Mouse (Mus musculus): ENCODE results near the gene Fam169b. TPM values are rescaled to one million over a fixed set of nuclear protein-coding genes. Genes with fewer than 3 reads are reported as not detected.
A peak's percentile ranks its signal among the peaks of the same experiment; 100 is the strongest.
"Not testable (repeated sequence)": the region's sequence is repeated elsewhere in the genome, so short reads cannot be mapped to it uniquely, and the experiment has no call there.

The Fam169b gene
- polyA plus RNA-seq, 1 experiment from 2014 or later = 0.41 TPM

DNA sequence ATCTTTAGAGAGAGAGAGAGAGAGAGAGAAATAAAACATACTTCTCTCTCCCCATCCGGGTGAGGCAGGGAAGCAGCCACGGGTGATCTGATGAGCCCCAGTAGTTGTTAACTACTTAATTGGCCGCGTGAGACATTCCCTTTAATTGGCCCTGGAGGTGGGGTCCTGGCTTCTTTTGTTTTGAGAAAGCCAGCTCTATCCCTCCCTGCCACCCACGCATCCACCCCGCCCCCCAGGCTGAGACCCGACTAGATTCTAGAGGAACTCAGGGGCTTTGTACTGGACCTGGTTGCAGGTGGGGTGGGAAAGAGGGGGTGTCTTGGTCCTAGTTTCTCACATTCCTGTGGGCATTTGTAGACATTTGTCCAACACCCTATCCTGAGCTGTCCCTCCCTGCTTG lies 8.2 kb upstream of the Fam169b start:
- no peak overlapping the region for H3K27ac ChIP-seq (replicated peaks)
- H3K9ac ChIP-seq = no peak overlapping the region
- peaks cover 20% of the 10 kb centered on the region for H3K4me1 ChIP-seq
- no peaks in the 10 kb centered on the region for H3K36me3 ChIP-seq
- WGBS = 49% methylated on average over 7 of the region's 7 CpGs
- ATAC-seq (ENCODE audit: extremely low read depth, insufficient number of reproducible peaks, low FRiP score, low TSS enrichment) = no peak
- no peaks in the 10 kb centered on the region for H3K9me3 ChIP-seq
- H3K4me2 ChIP-seq = no peak overlapping the region
- peaks cover 21% of the 10 kb centered on the region for H3K27me3 ChIP-seq (replicated peaks)
- H3K4me3 ChIP-seq = no peak overlapping the region

DNA sequence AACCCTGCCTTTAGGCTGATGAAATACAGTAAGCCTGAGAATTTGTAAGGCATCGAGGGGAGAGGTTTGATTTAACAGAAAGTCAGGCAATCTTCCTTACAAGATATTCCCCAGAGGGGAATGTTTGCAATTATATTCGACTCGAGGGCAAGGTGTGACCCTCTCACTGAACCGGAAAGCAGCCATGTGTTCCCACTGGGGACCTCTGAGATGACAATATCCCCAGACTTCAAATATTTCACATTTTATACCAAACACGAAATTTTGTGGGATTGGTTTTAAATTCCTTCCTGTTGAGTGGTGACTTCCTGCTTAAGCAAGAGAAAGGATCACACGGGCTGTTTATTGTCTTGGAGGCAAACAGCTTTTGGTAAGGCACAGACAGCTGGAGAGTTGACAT lies 6.9 kb upstream of the Fam169b start:
- ATAC-seq (ENCODE audit: extremely low read depth, insufficient number of reproducible peaks, low FRiP score, low TSS enrichment) = no peak
- Histone ChIP-seq H3K4me2 (no peak overlapping the region), H3K27ac (replicated peaks) (no peak overlapping the region), H3K9ac (no peak overlapping the region), H3K36me3 (no peaks in the 10 kb centered on the region), H3K27me3 (replicated peaks) (peaks cover 21% of the 10 kb centered on the region), H3K4me3 (no peak overlapping the region), H3K4me1 (peaks cover 25% of the 10 kb centered on the region), H3K9me3 (no peaks in the 10 kb centered on the region)
- WGBS = 40% methylated on average over 6 of the region's 6 CpGs

DNA sequence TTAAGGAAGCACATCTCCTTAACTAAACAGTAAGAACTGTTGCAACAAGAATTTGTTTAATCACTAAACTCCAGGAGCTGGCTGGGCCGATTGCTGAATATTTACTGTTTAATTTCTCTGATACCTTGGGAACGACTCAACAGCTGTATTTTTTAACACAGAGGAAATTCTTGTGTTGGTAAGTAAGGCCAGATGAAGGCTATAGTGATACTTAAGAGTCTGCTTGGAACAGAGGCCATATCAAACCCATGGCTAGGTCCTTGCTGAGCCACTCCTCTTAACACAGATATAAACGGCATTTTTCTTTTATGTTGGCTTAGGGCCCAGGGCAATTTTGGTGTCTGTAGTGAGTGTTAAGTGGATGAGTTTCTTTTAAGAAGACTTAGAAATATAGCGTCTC lies 3.1 kb upstream of the Fam169b start:
- ATAC-seq (ENCODE audit: extremely low read depth, insufficient number of reproducible peaks, low FRiP score, low TSS enrichment) = no peak
- no peak overlapping the region for H3K4me2 ChIP-seq
- no peak overlapping the region for H3K4me3 ChIP-seq
- H3K27me3 ChIP-seq (replicated peaks) = peaks cover 32% of the 10 kb centered on the region
- H3K4me1 ChIP-seq = peaks cover 10% of the 10 kb centered on the region
- no peaks in the 10 kb centered on the region for H3K36me3 ChIP-seq
- H3K9me3 ChIP-seq = no peaks in the 10 kb centered on the region
- H3K27ac ChIP-seq (replicated peaks) = no peak overlapping the region
- 38% methylated on average over 4 of the region's 4 CpGs for WGBS
- H3K9ac ChIP-seq = no peak overlapping the region

DNA sequence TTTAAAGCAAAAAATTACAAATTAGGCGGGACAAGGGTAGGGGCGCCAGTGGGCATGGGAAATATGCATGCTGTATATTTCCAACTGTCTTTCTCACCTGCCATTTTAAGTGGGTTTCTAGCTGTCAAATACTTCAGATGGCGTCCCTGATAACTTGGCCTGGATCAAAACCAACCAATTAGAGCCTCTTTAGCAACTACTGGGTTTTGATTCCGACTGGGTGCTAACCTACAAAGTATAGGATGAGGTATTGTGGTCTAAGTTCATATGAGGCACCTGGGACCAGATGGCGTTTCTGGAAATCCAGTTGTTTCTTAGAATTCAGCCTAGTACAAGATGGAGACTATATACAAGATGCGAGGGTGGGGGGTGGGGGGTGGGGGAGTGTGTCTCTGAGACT lies 1.8 kb upstream of the Fam169b start:
- H3K9me3 ChIP-seq = no peaks in the 10 kb centered on the region
- no peaks in the 10 kb centered on the region for H3K36me3 ChIP-seq
- no peak overlapping the region for H3K9ac ChIP-seq
- WGBS = 87% methylated on average over 6 of the region's 6 CpGs
- no peak for ATAC-seq (ENCODE audit: extremely low read depth, insufficient number of reproducible peaks, low FRiP score, low TSS enrichment)
- peaks cover 30% of the 10 kb centered on the region for H3K27me3 ChIP-seq (replicated peaks)
- H3K4me3 ChIP-seq = no peak overlapping the region
- no peak overlapping the region for H3K27ac ChIP-seq (replicated peaks)
- peaks cover 20% of the 10 kb centered on the region for H3K4me1 ChIP-seq
- H3K4me2 ChIP-seq = no peak overlapping the region

DNA sequence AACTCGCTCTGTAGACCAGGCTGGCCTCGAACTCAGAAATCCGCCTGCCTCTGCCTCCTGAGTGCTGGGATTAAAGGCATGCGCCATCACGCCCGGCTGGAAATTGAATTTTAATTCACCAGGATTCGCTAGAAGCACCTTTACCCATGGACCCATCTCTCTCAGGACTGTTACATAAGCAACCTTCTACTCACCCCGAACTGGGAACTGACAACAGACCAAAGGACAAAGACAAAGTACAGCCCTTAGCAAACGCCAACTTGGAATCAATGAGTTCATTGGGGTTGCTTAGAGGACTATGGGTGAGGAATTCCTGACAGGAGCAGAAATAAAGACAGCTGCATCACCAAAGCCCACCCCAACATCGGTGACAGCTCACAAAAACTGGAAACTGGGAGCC lies 1.0 kb upstream of the Fam169b start:
- H3K36me3 ChIP-seq = no peaks in the 10 kb centered on the region
- ATAC-seq (ENCODE audit: extremely low read depth, insufficient number of reproducible peaks, low FRiP score, low TSS enrichment) = no peak
- H3K4me2 ChIP-seq = no peak overlapping the region
- no peak overlapping the region for H3K27ac ChIP-seq (replicated peaks)
- peaks cover 27% of the 10 kb centered on the region for H3K4me1 ChIP-seq
- no peaks in the 10 kb centered on the region for H3K9me3 ChIP-seq
- peaks cover 37% of the 10 kb centered on the region for H3K27me3 ChIP-seq (replicated peaks)
- H3K4me3 ChIP-seq = no peak overlapping the region
- 85% methylated on average over 10 of the region's 10 CpGs for WGBS
- no peak overlapping the region for H3K9ac ChIP-seq

DNA sequence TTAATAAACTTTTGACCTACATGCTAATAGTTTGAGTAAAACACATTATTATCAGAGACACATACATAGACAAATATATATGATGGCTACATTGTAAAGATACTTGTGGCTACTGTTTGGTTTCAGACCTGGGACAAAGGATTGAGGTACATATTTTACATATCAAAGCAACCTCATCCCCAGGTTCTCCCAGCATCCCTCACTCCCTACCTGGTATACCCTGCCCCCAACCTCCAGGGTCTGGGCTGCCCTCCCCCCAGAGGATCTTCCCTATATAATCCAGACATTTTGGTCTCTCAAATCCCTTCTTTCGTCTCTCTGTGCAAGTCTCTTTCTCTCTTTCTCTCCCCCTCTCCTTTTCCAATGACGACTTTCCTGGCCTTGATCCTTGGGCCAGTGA lies 579 bp downstream of the Fam169b start:
- Histone ChIP-seq H3K9me3 (no peaks in the 10 kb centered on the region), H3K4me3 (no peak overlapping the region), H3K36me3 (no peaks in the 10 kb centered on the region), H3K27me3 (replicated peaks) (peaks cover 52% of the 10 kb centered on the region), H3K4me1 (peaks cover 27% of the 10 kb centered on the region), H3K9ac (no peak overlapping the region), H3K4me2 (no peak overlapping the region), H3K27ac (replicated peaks) (no peak overlapping the region)
- 54% methylated on average over 2 of the region's 2 CpGs for WGBS
- ATAC-seq (ENCODE audit: extremely low read depth, insufficient number of reproducible peaks, low FRiP score, low TSS enrichment) = no peak

DNA sequence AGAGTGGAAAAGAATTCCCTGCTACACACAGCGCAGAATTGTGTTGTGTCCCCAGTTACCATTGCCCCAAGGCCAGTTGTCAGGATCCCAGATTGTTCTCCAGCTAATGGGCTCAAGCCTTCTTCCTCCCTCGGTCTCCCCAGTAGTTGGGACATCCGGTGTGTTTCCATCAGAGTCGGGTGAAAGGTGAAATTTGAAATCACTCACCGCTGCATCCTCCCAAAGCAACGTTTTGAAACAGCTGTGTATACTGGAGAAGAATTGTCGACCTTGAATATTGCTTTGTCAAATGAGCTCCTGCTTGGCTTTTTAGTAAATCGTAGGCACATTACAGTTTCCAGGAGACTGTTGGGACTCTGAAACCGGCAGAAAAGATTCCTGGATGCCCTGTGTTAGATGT lies 1.3 kb downstream of the Fam169b start:
- Histone ChIP-seq H3K9ac (no peak overlapping the region), H3K27ac (replicated peaks) (no peak overlapping the region), H3K4me2 (no peak overlapping the region), H3K4me3 (no peak overlapping the region), H3K9me3 (no peaks in the 10 kb centered on the region), H3K4me1 (peaks cover 28% of the 10 kb centered on the region), H3K36me3 (no peaks in the 10 kb centered on the region), H3K27me3 (replicated peaks) (peaks cover 57% of the 10 kb centered on the region)
- ATAC-seq (ENCODE audit: extremely low read depth, insufficient number of reproducible peaks, low FRiP score, low TSS enrichment) = no peak
- WGBS = 62% methylated on average over 9 of the region's 9 CpGs

DNA sequence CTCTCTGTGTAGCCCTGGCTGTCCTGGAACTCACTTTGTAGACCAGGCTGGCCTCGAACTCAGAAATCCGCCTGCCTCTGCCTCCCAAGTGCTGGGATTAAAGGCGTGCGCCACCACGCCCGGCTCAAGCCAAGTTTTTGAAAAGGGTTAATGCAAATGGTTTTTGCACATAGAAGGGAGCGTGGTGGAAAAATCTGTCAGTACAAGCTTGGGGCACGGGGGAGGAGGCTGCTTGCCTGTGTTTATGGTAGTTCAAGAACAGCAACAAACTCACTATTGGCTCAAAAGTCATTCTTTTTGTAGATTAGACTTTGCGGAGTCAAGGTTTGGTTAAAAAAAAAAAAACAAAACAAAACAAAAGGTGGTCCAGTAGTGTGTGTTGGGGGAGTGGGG lies 1.8 kb downstream of the Fam169b start:
- not testable (repeated sequence) for H3K36me3 ChIP-seq; H3K9me3 ChIP-seq; H3K27ac ChIP-seq (replicated peaks); ATAC-seq (ENCODE audit: extremely low read depth, insufficient number of reproducible peaks, low FRiP score, low TSS enrichment)
- WGBS = 38% methylated on average over 9 of the region's 9 CpGs
- peaks cover 60% of the 10 kb centered on the region for H3K27me3 ChIP-seq (replicated peaks)
- peak overlapping the region; percentile 78 for H3K4me2 ChIP-seq
- H3K4me1 ChIP-seq = peaks cover 27% of the 10 kb centered on the region
- H3K4me3 ChIP-seq = peak overlapping the region; percentile 51
- peak overlapping the region; percentile 76 for H3K9ac ChIP-seq

DNA sequence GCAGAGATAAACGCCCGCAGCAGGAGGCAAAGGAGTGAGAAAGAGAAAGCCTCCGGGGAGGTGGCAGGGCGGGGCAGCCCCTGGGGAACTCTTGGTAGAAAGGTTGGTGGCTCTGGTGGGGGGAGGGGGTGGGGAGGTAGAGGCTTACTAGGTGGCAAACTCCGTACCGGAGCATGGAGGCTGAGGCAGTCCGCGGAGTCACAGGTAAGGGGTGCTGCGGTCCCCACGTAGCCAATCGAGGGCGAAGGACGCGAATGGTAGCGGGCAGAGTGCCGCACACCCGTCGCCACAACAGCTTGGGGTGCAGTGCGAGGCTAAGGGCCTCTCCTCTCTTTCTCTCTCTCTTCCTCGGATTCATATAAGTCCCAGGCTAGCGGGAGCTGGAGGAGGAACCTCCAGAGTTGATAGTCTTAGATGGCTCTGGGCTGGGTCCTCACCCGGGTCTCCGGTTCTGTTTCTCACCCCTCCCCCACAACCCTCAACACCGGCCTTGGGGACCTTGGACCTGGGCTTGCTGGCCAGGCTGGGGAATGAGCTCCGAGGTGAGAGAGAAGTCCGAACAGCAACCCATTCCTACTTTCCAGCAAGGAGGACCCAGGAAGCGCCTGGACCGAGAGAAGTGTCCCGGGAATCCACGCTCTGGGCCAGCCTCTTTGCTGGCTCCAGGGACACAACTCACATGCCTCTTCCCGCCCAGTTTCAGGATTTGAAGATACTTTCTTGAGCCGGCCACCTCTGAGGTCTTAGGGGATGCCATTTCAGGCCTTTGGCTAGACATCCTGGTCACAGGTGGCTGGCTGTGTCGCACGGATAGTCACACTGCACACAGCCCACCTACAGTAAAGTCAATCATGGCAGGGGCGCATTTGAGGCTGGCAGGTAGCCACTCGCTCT lies 2.4 kb downstream of the Fam169b start:
- H3K9ac ChIP-seq = peak overlapping the region; percentile 76
- H3K4me1 ChIP-seq = peaks cover 25% of the 10 kb centered on the region
- no peak overlapping the region for H3K27ac ChIP-seq (replicated peaks)
- peak overlapping the region; percentile 78 for H3K4me2 ChIP-seq
- peaks cover 60% of the 10 kb centered on the region for H3K27me3 ChIP-seq (replicated peaks)
- peak overlapping the region; percentile 51 for H3K4me3 ChIP-seq
- H3K9me3 ChIP-seq = no peaks in the 10 kb centered on the region
- WGBS = 6% methylated on average over 36 of the region's 36 CpGs
- ATAC-seq (ENCODE audit: extremely low read depth, insufficient number of reproducible peaks, low FRiP score, low TSS enrichment) = no peak
- H3K36me3 ChIP-seq = no peaks in the 10 kb centered on the region

DNA sequence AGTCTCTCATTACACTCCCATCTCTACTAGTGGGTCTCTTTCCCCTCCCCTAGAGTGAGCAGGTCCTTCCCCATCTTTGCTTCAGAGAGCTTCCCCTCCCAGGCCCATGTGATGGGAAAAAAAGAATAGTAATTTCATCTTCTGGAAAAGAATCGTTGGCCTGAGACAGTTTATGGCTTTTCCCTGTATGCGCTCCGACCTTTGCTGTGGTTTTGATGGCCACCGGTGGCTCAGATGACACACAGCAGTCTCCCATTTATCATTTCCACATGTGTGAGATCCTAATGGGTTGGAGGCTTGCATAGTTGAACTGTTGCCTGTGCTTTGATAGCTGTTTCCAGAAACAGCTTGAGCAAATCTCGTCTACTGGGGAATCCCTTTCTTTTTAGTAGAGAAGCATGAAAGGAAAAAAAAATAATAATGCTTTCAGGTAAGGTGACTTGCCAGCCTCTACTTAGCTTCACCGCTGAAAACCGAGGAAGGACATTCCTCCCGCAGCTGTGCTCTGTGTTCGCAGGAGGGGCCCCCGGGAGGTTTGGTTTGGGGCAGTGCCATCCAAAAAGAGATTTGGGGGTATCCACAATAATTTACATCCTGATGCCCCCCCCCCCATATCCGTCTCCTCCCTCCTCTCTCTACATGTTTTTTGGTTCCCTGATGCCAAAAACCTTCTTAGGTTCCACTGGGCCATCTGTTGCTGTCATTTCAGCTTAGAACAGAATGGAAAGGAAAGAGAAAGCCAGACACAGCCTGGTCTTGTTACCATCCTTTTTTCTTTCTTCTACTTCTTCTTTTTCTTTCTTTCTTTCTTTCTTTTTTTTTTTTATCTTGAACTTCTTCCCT lies 3.6 kb downstream of the Fam169b start:
- no peaks in the 10 kb centered on the region for H3K9me3 ChIP-seq
- 44% methylated on average over 11 of the region's 11 CpGs for WGBS
- H3K36me3 ChIP-seq = no peaks in the 10 kb centered on the region
- H3K4me1 ChIP-seq = peaks cover 25% of the 10 kb centered on the region
- no peak for ATAC-seq (ENCODE audit: extremely low read depth, insufficient number of reproducible peaks, low FRiP score, low TSS enrichment)
- H3K4me2 ChIP-seq = no peak overlapping the region
- no peak overlapping the region for H3K4me3 ChIP-seq
- H3K27ac ChIP-seq (replicated peaks) = no peak overlapping the region
- H3K9ac ChIP-seq = no peak overlapping the region
- H3K27me3 ChIP-seq (replicated peaks) = peaks cover 60% of the 10 kb centered on the region

DNA sequence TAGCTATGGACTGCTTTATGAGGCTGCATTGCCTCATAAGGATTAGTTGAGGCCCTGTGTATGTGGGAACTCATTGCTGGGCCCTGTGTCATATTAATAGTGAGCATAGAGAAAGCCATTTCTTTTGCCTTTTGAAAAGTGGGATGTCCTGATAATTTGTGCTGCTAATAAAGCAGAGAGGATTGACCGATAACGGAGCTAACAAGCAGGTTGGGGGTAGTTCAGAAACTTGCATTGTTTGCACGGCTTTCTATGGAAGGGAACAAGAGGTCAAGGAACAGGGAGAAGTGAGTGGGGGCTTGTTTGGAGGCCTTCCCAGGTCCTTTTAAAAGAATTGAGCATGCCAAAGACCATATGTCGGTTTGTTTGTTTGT lies 4.2 kb downstream of the Fam169b start:
- H3K27me3 ChIP-seq (replicated peaks) = peaks cover 55% of the 10 kb centered on the region
- H3K4me3 ChIP-seq = no peak overlapping the region
- peaks cover 30% of the 10 kb centered on the region for H3K4me1 ChIP-seq
- no peak overlapping the region for H3K4me2 ChIP-seq
- H3K9ac ChIP-seq = no peak overlapping the region
- ATAC-seq (ENCODE audit: extremely low read depth, insufficient number of reproducible peaks, low FRiP score, low TSS enrichment) = no peak
- no peaks in the 10 kb centered on the region for H3K36me3 ChIP-seq
- 67% methylated on average over 4 of the region's 4 CpGs for WGBS
- H3K27ac ChIP-seq (replicated peaks) = no peak overlapping the region
- no peaks in the 10 kb centered on the region for H3K9me3 ChIP-seq
